Comparison of ENCODE assay signal across 19 mouse cellular contexts in the genomic region with DNA sequence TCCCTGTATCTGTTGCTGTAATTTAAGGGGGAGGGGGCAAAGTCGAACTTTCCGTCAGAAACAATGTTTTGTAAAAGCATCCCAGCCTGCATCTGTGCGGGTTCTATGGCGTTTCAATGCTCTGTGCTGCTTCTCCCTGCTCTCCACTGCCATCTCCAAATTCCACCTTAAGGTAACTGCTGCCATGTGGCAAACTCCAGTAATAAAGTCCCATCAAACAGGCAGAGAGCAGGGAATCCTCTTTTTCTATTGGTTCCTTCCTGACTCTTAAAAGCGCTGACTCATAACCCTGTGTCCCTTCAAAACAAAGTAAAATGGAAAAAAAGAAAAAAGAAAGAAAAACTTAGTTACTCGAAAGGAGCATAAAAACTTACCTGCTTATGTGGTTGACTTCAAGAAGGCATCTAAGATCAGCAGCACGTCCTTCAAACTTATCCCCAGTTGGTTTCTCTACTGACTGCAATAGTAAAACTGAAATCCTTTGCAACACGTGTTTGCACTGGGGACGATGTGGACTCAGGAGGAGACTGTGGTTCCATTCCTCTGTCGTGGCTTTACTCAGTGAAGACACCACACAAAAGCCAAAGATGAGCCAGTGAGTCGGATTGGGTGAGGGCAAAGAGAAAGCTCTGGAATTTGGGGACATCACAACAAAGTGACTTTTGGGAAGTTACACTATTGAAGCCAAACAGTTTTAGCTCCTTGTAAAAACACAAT.
DNase-seq lines count a peak whose midpoint lies in the region; ATAC-seq and TF ChIP-seq lines count a peak whose summit lies in the region.
"Had no signal": no experiment of that assay in that cellular context is flagged by ENCODE, and none has a peak within 500 bp of the region (broad histone marks: within the 10 kb centered on the region; RNA-seq: fewer than 3 reads in every experiment).

No protein-coding gene starts in this region.

- H3K4me2 ChIP-seq in hindbrain, embryonic 12.5 days (replicated peaks): no peak overlapping the region
- no peak overlapping the region for H3K4me2 ChIP-seq in hindbrain, embryonic 16.5 days (ENCODE audit: low read length)
- no peak overlapping the region for H3K4me2 ChIP-seq in heart, embryonic 12.5 days
- H3K4me2 ChIP-seq: embryonic facial prominence, embryonic 12.5 days; limb, embryonic 13.5 days; liver, embryonic 15.5 days had no signal

- peak; percentile 21 for DNase-seq in 416B (ENCODE audit: low read depth)
- DNase-seq in embryonic facial prominence, embryonic 10.5 days (ENCODE audit: low spot score): no peak
- DNase-seq in spleen, postnatal 4 days (ENCODE audit: low spot score in 2 of 2): no peak
- DNase-seq: adrenal gland, postnatal 36 days; cerebellum, adult 9-11 months; gastrocnemius, postnatal 36 days; heart, postnatal 10 days; kidney, adult 2 months; kidney, postnatal 14 days; lung, postnatal 10 days; thymus, postnatal 25 days had no signal

- 0 out of 2 replicates have a peak overlapping the region, but pooled peaks have one; percentile 23 for H3K27ac ChIP-seq in hindbrain, embryonic 12.5 days
- H3K27ac ChIP-seq in hindbrain, embryonic 16.5 days (ENCODE audit: low read depth, low read length): no peak overlapping the region
- no peak overlapping the region for H3K27ac ChIP-seq in ES-Bruce4 (ENCODE audit: insufficient read depth, low read length)
- H3K27ac ChIP-seq in embryonic facial prominence, embryonic 10.5 days (replicated peaks): peak overlapping the region; percentile 44; the same call in 1 of the 2 replicates
- H3K27ac ChIP-seq in heart, embryonic 12.5 days (ENCODE audit: poor library complexity, severe bottlenecking): no peak overlapping the region
- H3K27ac ChIP-seq: embryonic facial prominence, embryonic 12.5 days; left cerebral cortex, adult 2 months; limb, embryonic 13.5 days; liver, embryonic 15.5 days had no signal

- no peak overlapping the region for H3K4me3 ChIP-seq in hindbrain, embryonic 12.5 days
- no peak overlapping the region for H3K4me3 ChIP-seq in hindbrain, embryonic 16.5 days (ENCODE audit: low read length)
- H3K4me3 ChIP-seq in ES-Bruce4 (ENCODE audit: low read depth, low read length): no peak overlapping the region
- no peak overlapping the region for H3K4me3 ChIP-seq in embryonic facial prominence, embryonic 10.5 days
- no peak overlapping the region for H3K4me3 ChIP-seq in heart, embryonic 12.5 days
- H3K4me3 ChIP-seq: embryonic facial prominence, embryonic 12.5 days; left cerebral cortex, adult 2 months; limb, embryonic 13.5 days; liver, embryonic 15.5 days had no signal

- TF ChIP-seq POLR2A in ES-Bruce4 (IDR thresholded peaks at IDR 0.05; ENCODE audit: insufficient read depth, low read length): no peak

- H3K4me1 ChIP-seq in hindbrain, embryonic 12.5 days: no peaks in the 10 kb centered on the region
- H3K4me1 ChIP-seq in hindbrain, embryonic 16.5 days (ENCODE audit: control insufficient read depth, insufficient read depth, low read depth, low read length): no peaks in the 10 kb centered on the region
- H3K4me1 ChIP-seq in ES-Bruce4 (ENCODE audit: control insufficient read depth, insufficient read depth, low read length): no peaks in the 10 kb centered on the region
- 0 out of 2 replicates have a peak, but pooled peaks cover 3% of the 10 kb centered on the region for H3K4me1 ChIP-seq in embryonic facial prominence, embryonic 10.5 days
- no peaks in the 10 kb centered on the region for H3K4me1 ChIP-seq in heart, embryonic 12.5 days (replicated peaks)
- H3K4me1 ChIP-seq: embryonic facial prominence, embryonic 12.5 days; limb, embryonic 13.5 days; liver, embryonic 15.5 days had no signal

- no peak overlapping the region for H3K9ac ChIP-seq in hindbrain, embryonic 12.5 days
- no peak overlapping the region for H3K9ac ChIP-seq in hindbrain, embryonic 16.5 days (ENCODE audit: low read depth, low read length)
- peak overlapping the region; percentile 14; the same call in 1 of the 2 replicates for H3K9ac ChIP-seq in ES-Bruce4 (ENCODE audit: low read depth, poor library complexity, severe bottlenecking)
- H3K9ac ChIP-seq in heart, embryonic 12.5 days: no peak overlapping the region
- H3K9ac ChIP-seq: embryonic facial prominence, embryonic 12.5 days; limb, embryonic 13.5 days; liver, embryonic 15.5 days had no signal

- peak; percentile 46; the same call in 1 of the 2 replicates for ATAC-seq in hindbrain, embryonic 12.5 days (ENCODE audit: low FRiP score)
- ATAC-seq in hindbrain, embryonic 16.5 days: no peak
- ATAC-seq in heart, embryonic 12.5 days (ENCODE audit: insufficient number of reproducible peaks, low FRiP score): no peak

- WGBS in hindbrain, embryonic 12.5 days: 46% methylated on average over 11 of the region's 11 CpGs
- 54% methylated on average over 11 of the region's 11 CpGs for WGBS in hindbrain, embryonic 16.5 days
- 71% methylated on average over 11 of the region's 11 CpGs for WGBS in embryonic facial prominence, embryonic 10.5 days
- 73% methylated on average over 11 of the region's 11 CpGs for WGBS in heart, embryonic 12.5 days

- no peak for TF ChIP-seq CTCF in ES-Bruce4 (IDR thresholded peaks at IDR 0.05; ENCODE audit: low read depth, low read length)

- no peaks in the 10 kb centered on the region for H3K27me3 ChIP-seq in hindbrain, embryonic 12.5 days
- no peaks in the 10 kb centered on the region for H3K27me3 ChIP-seq in hindbrain, embryonic 16.5 days (replicated peaks; ENCODE audit: control insufficient read depth, insufficient read depth, low read length)
- H3K27me3 ChIP-seq in ES-Bruce4 (ENCODE audit: control insufficient read depth, insufficient read depth, low read length, poor library complexity, severe bottlenecking): no peaks in the 10 kb centered on the region
- H3K27me3 ChIP-seq in embryonic facial prominence, embryonic 10.5 days (replicated peaks; ENCODE audit: low read depth, poor library complexity, severe bottlenecking): no peaks in the 10 kb centered on the region
- H3K27me3 ChIP-seq in heart, embryonic 12.5 days (replicated peaks): no peaks in the 10 kb centered on the region
- H3K27me3 ChIP-seq: embryonic facial prominence, embryonic 12.5 days; limb, embryonic 13.5 days; liver, embryonic 15.5 days had no signal

- no peaks in the 10 kb centered on the region for H3K9me3 ChIP-seq in hindbrain, embryonic 12.5 days (replicated peaks)
- H3K9me3 ChIP-seq in hindbrain, embryonic 16.5 days (ENCODE audit: control insufficient read depth, low read length): no peaks in the 10 kb centered on the region
- H3K9me3 ChIP-seq in ES-Bruce4 (replicated peaks; ENCODE audit: control insufficient read depth, insufficient read depth, low read length, poor library complexity, severe bottlenecking): no peaks in the 10 kb centered on the region
- no peaks in the 10 kb centered on the region for H3K9me3 ChIP-seq in embryonic facial prominence, embryonic 10.5 days
- H3K9me3 ChIP-seq in heart, embryonic 12.5 days (replicated peaks): no peaks in the 10 kb centered on the region
- H3K9me3 ChIP-seq: embryonic facial prominence, embryonic 12.5 days; limb, embryonic 13.5 days; liver, embryonic 15.5 days had no signal

- no peak for TF ChIP-seq EP300 in ES-Bruce4 (IDR thresholded peaks at IDR 0.05; ENCODE audit: insufficient read depth, low read depth, low read length)

- H3K36me3 ChIP-seq in hindbrain, embryonic 12.5 days: no peaks in the 10 kb centered on the region
- H3K36me3 ChIP-seq in hindbrain, embryonic 16.5 days (ENCODE audit: control insufficient read depth, insufficient read depth, low read length): no peaks in the 10 kb centered on the region
- no peaks in the 10 kb centered on the region for H3K36me3 ChIP-seq in ES-Bruce4 (ENCODE audit: control insufficient read depth, insufficient read depth, low read length, poor library complexity, severe bottlenecking)
- no peaks in the 10 kb centered on the region for H3K36me3 ChIP-seq in embryonic facial prominence, embryonic 10.5 days (replicated peaks)
- no peaks in the 10 kb centered on the region for H3K36me3 ChIP-seq in heart, embryonic 12.5 days
- H3K36me3 ChIP-seq: embryonic facial prominence, embryonic 12.5 days; limb, embryonic 13.5 days; liver, embryonic 15.5 days had no signal

Comparison
In these comparisons a context has a peak if more than half of its experiments do, and no peak if none do; other contexts are left out.
1. H3K27ac ChIP-seq: peak in hindbrain, embryonic 12.5 days (single experiment) and embryonic facial prominence, embryonic 10.5 days (single experiment); none in hindbrain, embryonic 16.5 days (single experiment), ES-Bruce4 (single experiment) and heart, embryonic 12.5 days (single experiment).